Mouse (Mus musculus) heart, adult 2 months (tissue): Measurements from ENCODE around the gene Kcnk13.

Source experiments
- CTCF ChIP-seq: fragments of 200-600 bp; IDR thresholded peaks from 2 replicates; pipeline ENCODE4 v1.8.1; 2022; ENCODE audit warnings: antibody characterized with exemption, mild to moderate bottlenecking, moderate library complexity
- EP300 ChIP-seq: fragments of 200-500 bp; IDR thresholded peaks from 2 replicates; pipeline ENCODE4 v1.6.1; 2011; ENCODE audit warnings: low read depth, low read length, control low read depth; ENCODE audit not compliant: insufficient read depth
- POLR2A ChIP-seq: fragments of 200-500 bp; IDR thresholded peaks from 2 replicates; pipeline ENCODE4 v1.6.1; 2011; ENCODE audit warnings: mild to moderate bottlenecking, low read depth, low read length, control low read depth; ENCODE audit not compliant: insufficient read depth

DNA sequence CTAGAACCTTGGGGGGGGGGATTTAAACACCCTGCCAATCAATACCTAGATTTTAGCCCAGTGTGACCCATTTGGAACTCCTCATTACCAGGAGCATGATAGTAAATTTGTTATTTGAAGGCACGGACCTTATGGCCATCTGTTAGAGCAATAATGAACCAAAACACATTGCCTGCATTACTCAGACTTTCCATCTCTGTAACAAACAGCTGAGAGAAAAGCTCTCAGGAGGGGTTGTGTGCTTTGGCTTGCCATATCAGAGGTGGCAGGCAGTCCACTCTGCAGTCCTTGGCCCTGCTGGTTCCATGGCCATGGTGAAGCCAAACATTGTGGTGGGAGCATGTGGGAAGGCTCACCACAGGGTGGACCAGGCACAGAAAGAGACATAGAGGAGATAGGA, 35.1 kb upstream of the Kcnk13 start:
- TF ChIP-seq EP300: no peak
- no peak for TF ChIP-seq CTCF
- no peak for TF ChIP-seq POLR2A
